Mouse (Mus musculus): ENCODE results near the gene Cd99l2. TPM values are rescaled to one million over a fixed set of nuclear protein-coding genes. Genes with fewer than 3 reads are reported as not detected.

The Cd99l2 gene
- total and polyA plus RNA-seq, 3 experiments: 18.7 to 110 (median 78.0) TPM

Small RNA genes within 50 kb of the gene (microRNA-seq; reads per million reads assigned to microRNA genes)
- gene Gm23945: 0 reads per million in 2 experiments

Other genes with a start within 250 kb of the Cd99l2 start
- gene Mtmr1, start 128.1 kb downstream of the Cd99l2 start, total RNA-seq (2021): 10 to 100 TPM; 25.8 to 31.6 TPM
- gene Mtmr1, start 128.1 kb downstream of the Cd99l2 start, polyA plus RNA-seq (2012; rRNA removed): 4.8 and 7.4 TPM in 2 replicates
- gene Hmgb3, start 63.1 kb upstream of the Cd99l2 start, total RNA-seq (2021): 100 to 1,000 TPM; 187 to 204 TPM
- 94.7 and 142 TPM in 2 replicates for gene Hmgb3, start 63.1 kb upstream of the Cd99l2 start, polyA plus RNA-seq (2012; rRNA removed)
- gene Gpr50, start 170.8 kb upstream of the Cd99l2 start, total RNA-seq (2021): not detected
- gene Gpr50, start 170.8 kb upstream of the Cd99l2 start, polyA plus RNA-seq (2012; rRNA removed): not detected in 2 replicates

Measured in adrenal gland, adult 2 months (tissue).